Mouse (Mus musculus) heart, postnatal 0 days (tissue): Measurements from ENCODE around the gene Hnrnpa2b1. TPM values are rescaled to one million over a fixed set of nuclear protein-coding genes. Genes with fewer than 3 reads are reported as not detected.

Experiments used
- ATAC-seq: fragments of 200-750 bp; cut with Nextera tagmentation; 2 replicates; pipeline ENCODE4 v1.8.0; 2017; ENCODE audit warnings: low read depth, moderate number of reproducible peaks, moderate library complexity; ENCODE audit not compliant: insufficient read depth
- DNase-seq: peaks from one replicate; pipeline ENCODE4 v3.0.0-alpha.2; 2016; ENCODE audit warnings: low spot score
- H3K27ac ChIP-seq: fragments of 300-500 bp; sonication (generic); 2 replicates; pipeline ENCODE4 v1.5.1; 2014; ENCODE audit warnings: low read depth, mild to moderate bottlenecking
- H3K27me3 ChIP-seq: fragments of 300-500 bp; sonication (generic); 2 replicates; pipeline ENCODE4 v1.6.1; 2014; ENCODE audit warnings: low read length, mixed read lengths; ENCODE audit not compliant: control insufficient read depth, insufficient read depth
- H3K36me3 ChIP-seq: fragments of 300-500 bp; sonication (generic); replicated peaks from 2 replicates; pipeline ENCODE4 v1.6.1; 2014; ENCODE audit warnings: low read length, mixed read lengths; ENCODE audit not compliant: control insufficient read depth, insufficient read depth
- H3K4me1 ChIP-seq: fragments of 300-500 bp; sonication (generic); 2 replicates; pipeline ENCODE4 v1.6.1; 2014; ENCODE audit warnings: antibody characterized with exemption; ENCODE audit not compliant: control insufficient read depth, insufficient read depth
- H3K4me2 ChIP-seq: fragments of 300-500 bp; sonication (generic); 2 replicates; pipeline ENCODE4 v1.6.1; 2014; ENCODE audit warnings: low read depth, mild to moderate bottlenecking, low read length, moderate library complexity
- H3K4me3 ChIP-seq: fragments of 300-500 bp; sonication (generic); 2 replicates; pipeline ENCODE4 v1.5.1; 2014; ENCODE audit warnings: low read depth, low read length
- H3K9ac ChIP-seq: fragments of 300-500 bp; sonication (generic); replicated peaks from 2 replicates; pipeline ENCODE4 v1.6.1; 2014; ENCODE audit warnings: low read depth, low read length, mixed read lengths
- H3K9me3 ChIP-seq: fragments of 300-500 bp; sonication (generic); replicated peaks from 2 replicates; pipeline ENCODE4 v1.6.1; 2016; ENCODE audit warnings: low read length; ENCODE audit not compliant: control insufficient read depth
- CTCF ChIP-seq: IDR thresholded peaks from 2 replicates; pipeline ENCODE4 v1.5.1; 2016; ENCODE audit warnings: antibody characterized with exemption, control low read depth, low read depth
- EP300 ChIP-seq: IDR thresholded peaks from 2 replicates; pipeline ENCODE4 v1.6.1; 2016; ENCODE audit warnings: antibody characterized with exemption, low read depth
- WGBS: fragments of 180-500 bp; shearing (Covaris S2); extraction: QIAGEN DNeasy Blood & Tissue Kit; methylation state at CpG from one replicate; pipeline ENCODE4 v1.1.7; 2014; 5-methylcytosine and 5-hydroxymethylcytosine counted together
- polyA plus RNA-seq: library from polyadenylated mRNA; unstranded; fragments of >200 nt; fragmentation: Nextera tagmentation; extraction: Ambion mirVana; gene quantifications from 2 replicates; pipeline ENCODE4 v1.2.1, GENCODE M21; 2015
- total RNA-seq: library from RNA; depleted of rRNA; stranded (reverse); fragments of >200 nt; gene quantifications from 2 replicates; pipeline ENCODE4 v1.2.3, GENCODE M21; 2014; ENCODE audit warnings: low replicate concordance

Gene Hnrnpa2b1
- total and polyA plus RNA-seq, 2 experiments from 2014 or later: 171 to 775 TPM

GRCm38 (mm10) chr6:51458925-51459312 lies 10.8 kb downstream of the Hnrnpa2b1 start:
- no peaks in the 10 kb centered on the region for H3K4me1 ChIP-seq
- no peak overlapping the region for H3K4me3 ChIP-seq
- no peak overlapping the region for H3K27ac ChIP-seq
- 46% methylated on average over 2 of the region's 2 CpGs for WGBS
- ATAC-seq: 0 out of 2 replicates have a peak, but pooled peaks have one; percentile 26
- H3K27me3 ChIP-seq: no peaks in the 10 kb centered on the region
- H3K4me2 ChIP-seq: no peak overlapping the region
- peaks cover 39% of the 10 kb centered on the region for H3K36me3 ChIP-seq
- TF ChIP-seq EP300: no peak
- no peak for TF ChIP-seq CTCF
- H3K9me3 ChIP-seq: no peaks in the 10 kb centered on the region
- H3K9ac ChIP-seq: no peak overlapping the region
- no peak for DNase-seq

DNA sequence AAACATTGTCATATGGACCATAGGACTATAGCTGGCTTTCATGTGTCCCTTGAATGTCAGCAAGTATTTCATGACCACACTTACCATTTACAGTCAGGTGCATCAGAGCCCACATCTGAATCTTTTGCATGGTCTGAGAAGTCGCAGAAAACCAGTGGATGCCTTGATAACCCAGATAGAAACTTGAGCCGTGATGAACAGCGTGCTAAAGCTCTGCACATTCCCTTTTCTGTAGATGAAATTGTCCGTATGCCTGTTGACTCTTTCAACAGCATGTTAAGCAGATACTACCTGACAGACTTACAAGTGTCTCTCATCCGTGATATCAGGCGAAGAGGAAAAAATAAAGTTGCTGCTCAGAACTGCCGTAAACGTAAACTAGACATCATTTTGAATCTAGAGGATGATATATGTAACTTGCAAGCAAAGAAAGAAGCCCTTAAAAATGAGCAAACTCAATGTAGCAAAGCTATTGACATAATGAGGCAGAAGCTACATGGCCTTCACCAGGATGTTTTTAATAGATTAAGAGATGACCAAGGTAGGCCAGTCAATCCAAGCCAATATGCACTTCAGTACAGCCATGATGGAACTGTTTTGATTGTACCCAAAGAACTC lies 11.8 kb downstream of the Hnrnpa2b1 start:
- DNase-seq (no peak), ATAC-seq (no peak)
- Histone ChIP-seq H3K36me3 (peaks cover 29% of the 10 kb centered on the region), H3K9ac (no peak overlapping the region), H3K9me3 (no peaks in the 10 kb centered on the region), H3K4me1 (no peaks in the 10 kb centered on the region), H3K4me3 (no peak overlapping the region), H3K27ac (no peak overlapping the region), H3K4me2 (no peak overlapping the region), H3K27me3 (no peaks in the 10 kb centered on the region)
- whole genome bisulfite sequencing: 64% methylated on average over 8 of the region's 8 CpGs
- TF ChIP-seq CTCF: no peak
- no peak for TF ChIP-seq EP300

DNA sequence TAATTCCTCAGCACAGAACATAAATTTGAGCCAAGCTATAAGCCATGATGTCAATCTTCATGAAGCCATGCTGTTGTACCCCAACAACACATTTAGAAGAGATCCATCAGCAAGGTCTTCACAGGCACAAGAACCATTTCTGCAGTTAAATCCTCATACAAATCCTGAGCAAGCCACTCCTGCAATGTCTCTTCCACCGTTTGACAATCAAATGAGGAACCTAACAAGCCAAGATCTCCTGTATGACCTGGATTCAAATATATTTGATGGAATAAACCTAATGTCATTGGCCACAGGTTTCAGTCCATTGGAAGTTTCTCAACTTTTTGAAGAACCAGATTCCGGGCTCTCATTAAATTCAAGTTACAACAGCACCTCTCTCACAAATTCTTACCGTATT lies 12.4 kb downstream of the Hnrnpa2b1 start:
- H3K4me3 ChIP-seq: no peak overlapping the region
- DNase-seq: no peak
- no peak overlapping the region for H3K9ac ChIP-seq
- TF ChIP-seq CTCF: no peak
- no peak for TF ChIP-seq EP300
- no peaks in the 10 kb centered on the region for H3K4me1 ChIP-seq
- no peaks in the 10 kb centered on the region for H3K9me3 ChIP-seq
- WGBS: 73% methylated on average over 3 of the region's 3 CpGs
- no peak overlapping the region for H3K4me2 ChIP-seq
- no peaks in the 10 kb centered on the region for H3K27me3 ChIP-seq
- no peak overlapping the region for H3K27ac ChIP-seq
- peaks cover 26% of the 10 kb centered on the region for H3K36me3 ChIP-seq
- ATAC-seq: no peak

DNA sequence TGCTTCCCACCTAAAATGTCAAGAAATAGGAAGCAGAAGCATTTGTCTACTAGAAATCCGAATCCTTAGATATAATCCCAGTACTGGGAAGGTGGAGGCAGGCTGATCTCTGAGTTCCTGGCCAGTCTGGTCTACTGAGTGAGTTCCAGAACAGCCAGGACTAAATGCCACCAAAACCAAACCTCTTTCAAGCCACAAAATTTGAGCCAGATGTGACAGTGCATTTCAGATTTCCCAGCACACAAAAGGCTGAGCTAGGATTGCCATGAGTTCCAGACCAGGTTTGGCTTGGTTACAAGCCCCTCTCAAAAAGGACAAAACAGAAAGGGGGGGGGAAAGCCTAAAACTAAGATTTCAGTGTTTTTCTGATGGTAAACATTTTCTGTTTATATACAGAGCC lies 13.5 kb downstream of the Hnrnpa2b1 start:
- ATAC-seq (no peak), DNase-seq (no peak)
- Histone ChIP-seq H3K9ac (no peak overlapping the region), H3K4me3 (no peak overlapping the region), H3K9me3 (no peaks in the 10 kb centered on the region), H3K4me2 (no peak overlapping the region), H3K27me3 (no peaks in the 10 kb centered on the region), H3K27ac (no peak overlapping the region), H3K4me1 (no peaks in the 10 kb centered on the region), H3K36me3 (peaks cover 16% of the 10 kb centered on the region)
- WGBS: 49% methylated on average over 1 of the region's 1 CpGs
- TF ChIP-seq EP300 (no peak), CTCF (no peak)

DNA sequence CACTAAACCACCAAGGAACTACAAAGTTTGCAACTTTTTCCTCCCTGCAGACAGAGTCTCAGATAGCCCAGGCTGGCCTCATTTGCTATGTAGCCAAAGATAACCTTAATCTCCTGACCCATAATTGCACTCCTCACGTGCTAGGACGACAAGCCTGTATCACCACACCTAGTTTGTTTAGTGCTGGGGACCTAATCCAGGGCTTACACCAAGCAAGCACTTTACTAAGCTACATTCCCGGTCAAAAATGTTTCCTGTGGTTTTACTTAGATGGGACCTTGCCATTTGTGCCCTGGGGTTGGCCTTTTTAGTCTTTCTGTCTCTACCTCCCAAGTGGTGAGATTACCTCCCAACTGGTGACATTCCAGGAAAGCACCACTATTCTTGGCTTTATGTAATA lies 14.7 kb downstream of the Hnrnpa2b1 start:
- DNase-seq (no peak), ATAC-seq (no peak)
- no peak overlapping the region for H3K27ac ChIP-seq
- H3K36me3 ChIP-seq: peaks cover 7% of the 10 kb centered on the region
- TF ChIP-seq EP300 (no peak), CTCF (no peak)
- H3K4me3 ChIP-seq: no peak overlapping the region
- no peaks in the 10 kb centered on the region for H3K9me3 ChIP-seq
- no peaks in the 10 kb centered on the region for H3K4me1 ChIP-seq
- WGBS: 25% methylated on average over 3 of the region's 3 CpGs
- no peak overlapping the region for H3K9ac ChIP-seq
- no peak overlapping the region for H3K4me2 ChIP-seq
- H3K27me3 ChIP-seq: no peaks in the 10 kb centered on the region

- no peak overlapping the region for H3K4me3 ChIP-seq
- no peaks in the 10 kb centered on the region for H3K9me3 ChIP-seq
- no peaks in the 10 kb centered on the region for H3K36me3 ChIP-seq
- H3K4me2 ChIP-seq: no peak overlapping the region
- H3K9ac ChIP-seq: no peak overlapping the region
- WGBS: 79% methylated on average over 7 of the region's 7 CpGs
- no peak for TF ChIP-seq EP300
- H3K4me1 ChIP-seq: no peaks in the 10 kb centered on the region
- ATAC-seq (no peak), DNase-seq (no peak)
- no peaks in the 10 kb centered on the region for H3K27me3 ChIP-seq
- H3K27ac ChIP-seq: no peak overlapping the region
Measured at GRCm38 (mm10) chr6:51452927-51453503, 16.7 kb downstream of the Hnrnpa2b1 start.
